Mouse (Mus musculus): ENCODE results near the gene Gtpbp10.
A peak's percentile ranks its signal among the peaks of the same experiment; 100 is the strongest.

Gene Gtpbp10

DNA sequence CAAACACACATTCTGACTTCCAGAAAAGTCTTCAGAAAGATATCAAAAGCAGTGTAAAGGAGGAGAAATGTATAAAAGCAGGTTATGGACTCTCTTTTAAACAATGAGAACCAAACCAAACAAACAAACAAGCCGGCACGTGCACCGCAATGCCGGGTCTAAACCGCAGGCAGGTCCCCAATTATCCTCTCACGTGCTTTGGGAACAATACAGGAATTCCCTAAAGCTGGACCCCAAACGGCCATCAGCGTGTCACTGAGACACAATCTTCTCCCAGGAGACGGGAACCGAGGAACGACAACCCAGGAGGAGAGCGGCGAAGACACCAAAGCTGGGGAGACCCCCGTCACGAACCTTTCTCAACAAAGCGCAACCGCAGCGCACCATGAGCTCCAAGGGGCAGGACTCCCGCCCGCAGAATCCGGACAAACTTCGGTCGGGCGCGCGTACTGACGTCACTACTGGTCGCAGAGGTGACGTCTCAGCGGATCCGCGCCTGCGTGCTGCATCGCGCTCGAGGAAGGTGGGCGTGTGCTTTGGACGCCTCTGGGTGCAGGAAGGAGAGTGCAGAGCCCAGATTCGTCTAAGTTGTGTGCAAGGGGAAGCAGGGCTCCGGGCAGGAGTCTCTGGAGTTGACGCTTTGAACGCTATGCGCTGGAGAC lies at the start of gene Gtpbp10:
TSS of gene Gtpbp10 (minus strand) at position 460 of the 662 bp plus-strand sequence.
- DNase-seq = peak; percentile 93

DNA sequence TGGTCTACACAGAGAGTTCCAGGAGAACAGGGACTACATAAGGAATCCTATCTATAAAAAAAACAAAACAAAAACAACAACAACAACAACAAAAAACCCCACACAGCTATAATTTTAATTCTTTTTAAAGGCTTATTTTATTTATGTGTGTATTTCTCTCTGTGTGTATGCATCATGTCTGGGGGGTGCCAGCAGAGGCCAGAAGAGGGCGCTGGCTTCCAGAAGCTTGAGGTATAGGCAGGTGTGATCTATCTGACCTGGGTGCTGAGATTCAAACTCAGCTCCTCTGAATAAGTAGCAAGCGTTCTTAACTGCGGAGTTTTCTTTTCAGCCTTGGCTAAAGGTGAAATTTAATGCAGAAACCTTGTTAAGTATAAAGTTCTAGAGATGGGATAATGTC lies 28.3 kb upstream of the Gtpbp10 start:
- no peak for DNase-seq

DNA sequence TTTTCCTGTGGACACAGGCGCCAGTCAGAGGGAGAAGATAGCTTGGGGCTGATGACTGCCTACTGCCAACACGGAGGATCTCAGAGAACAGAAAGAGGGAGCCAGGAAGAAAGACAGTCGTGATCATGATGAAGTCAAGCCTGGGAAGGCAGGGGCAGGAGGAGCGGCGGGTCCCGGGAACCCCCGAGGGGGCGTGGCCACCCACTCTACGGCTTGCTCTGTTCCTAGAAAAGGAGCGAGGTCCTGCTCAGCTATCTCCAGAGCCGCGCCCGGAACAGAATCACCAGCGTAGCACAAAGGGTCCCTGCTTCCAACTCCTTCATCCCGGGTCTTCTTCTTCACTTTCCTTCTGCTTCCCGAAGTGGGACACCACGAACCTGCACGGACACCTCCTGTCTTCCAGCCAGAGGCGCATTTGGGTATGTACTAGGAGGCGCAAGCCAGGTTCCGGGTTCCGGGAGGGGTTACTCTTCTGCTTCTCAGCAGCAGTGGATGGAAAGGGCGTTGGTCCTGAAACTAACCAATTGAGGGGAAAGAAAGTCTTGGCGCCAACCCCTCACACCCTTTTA lies 14.5 kb upstream of the Gtpbp10 start, which contains the start of gene Gm8773:
TSS of gene Gm8773 (plus strand) at position 51 of the 569 bp plus-strand sequence.
- DNase-seq = no peak

- DNase-seq = no peak
These were observed 3.1 kb upstream of the Gtpbp10 start for GRCm38 (mm10) chr5:5562435-5562834.

DNA sequence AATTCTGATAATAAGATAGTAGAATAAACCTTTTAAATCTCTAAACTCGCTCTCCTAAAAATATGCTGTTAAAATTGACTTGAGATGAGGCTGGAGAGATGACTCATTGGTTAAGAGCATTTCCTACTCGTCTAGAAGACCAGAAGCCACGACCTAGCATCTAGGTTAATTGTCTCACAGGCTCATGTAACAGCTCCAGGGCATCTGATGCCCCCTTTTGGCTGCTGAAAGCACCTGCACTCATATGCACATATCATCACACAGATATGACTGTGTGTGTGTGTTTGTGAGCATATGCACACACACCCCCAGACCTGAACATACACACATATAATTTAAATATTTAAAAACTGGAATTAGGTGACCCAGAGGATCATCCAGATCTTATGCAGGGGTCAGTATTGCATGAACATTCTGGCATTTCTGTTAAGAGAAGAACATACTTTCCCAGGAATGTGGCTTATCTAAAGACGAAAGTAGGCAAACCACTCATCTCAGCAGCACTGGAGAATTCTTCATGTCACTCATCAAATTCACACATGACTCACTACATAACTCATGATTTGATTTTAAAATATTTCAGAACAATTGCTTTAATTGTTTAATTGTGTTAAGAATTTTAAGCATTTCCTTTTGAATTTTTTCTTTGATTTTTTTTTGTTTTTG lies 1.8 kb upstream of the Gtpbp10 start:
- no peak for DNase-seq

GRCm38 (mm10) chr5:5559798-5560197 lies 460 bp upstream of the Gtpbp10 start:
- no peak for DNase-seq

GRCm38 (mm10) chr5:5551110-5551509 lies 8.2 kb downstream of the Gtpbp10 start:
- no peak for DNase-seq

DNA sequence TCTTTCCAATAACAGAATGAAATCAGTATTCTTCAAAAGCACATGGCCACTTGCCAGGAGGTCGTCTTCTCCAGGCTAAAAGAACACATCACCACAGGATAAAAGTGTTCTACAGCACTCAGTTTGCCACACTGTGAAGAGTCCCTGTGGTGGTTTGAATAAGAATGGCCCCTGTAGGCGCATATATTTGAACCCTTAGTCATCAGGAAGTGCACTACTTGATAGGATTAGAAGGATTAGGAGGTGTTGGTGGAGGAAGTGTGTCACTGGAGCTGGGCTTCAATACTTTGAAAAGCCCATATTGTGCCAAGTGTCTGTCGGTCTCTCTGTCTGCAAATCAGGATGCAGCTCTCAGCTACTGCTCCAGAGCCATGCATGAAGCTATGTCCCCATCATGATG lies 19.0 kb downstream of the Gtpbp10 start:
- no peak for DNase-seq

DNA sequence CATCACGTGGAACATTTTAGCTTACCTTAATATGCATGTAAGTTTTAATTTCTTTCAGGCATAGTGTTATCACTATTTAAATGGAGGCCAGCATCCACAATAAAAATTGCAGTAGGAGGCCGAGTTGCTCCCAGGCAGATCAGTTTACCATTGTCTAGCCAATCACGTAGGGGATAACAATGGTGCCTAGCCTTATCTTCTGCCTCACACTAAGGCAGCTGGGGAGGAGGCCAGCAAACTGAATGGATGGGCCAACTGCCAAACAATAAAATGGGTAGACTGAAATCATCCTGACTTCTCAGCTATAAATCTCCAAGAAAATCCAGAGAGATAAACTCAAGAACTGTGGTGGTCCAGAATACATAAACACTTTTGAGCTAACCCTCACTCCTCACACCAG lies 19.6 kb downstream of the Gtpbp10 start:
- DNase-seq = no peak

- no peak for DNase-seq
These were observed 23.2 kb downstream of the Gtpbp10 start for GRCm38 (mm10) chr5:5536131-5536530.

GRCm38 (mm10) chr5:5533656-5534420 lies 25.5 kb downstream of the Gtpbp10 start:
- no peak for DNase-seq

DNA sequence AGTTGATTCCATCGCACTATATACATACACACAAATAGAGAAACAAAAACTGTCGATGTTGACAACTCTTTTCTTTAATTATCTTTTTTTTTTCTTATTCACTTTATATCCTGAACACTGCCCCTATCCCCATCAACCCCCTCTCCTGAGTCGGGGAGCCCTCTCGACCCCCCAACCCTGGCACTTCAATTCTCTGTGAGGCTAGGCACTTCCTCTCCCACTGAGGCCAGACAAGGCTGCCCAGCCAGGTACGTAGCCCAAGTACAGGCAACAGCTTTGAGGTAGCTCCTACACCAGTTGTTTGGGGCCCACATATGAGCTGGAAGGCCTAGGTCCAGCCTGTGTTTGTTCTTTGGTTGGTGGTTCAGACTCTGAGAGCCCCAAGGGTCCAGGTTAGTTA lies 43.9 kb downstream of the Gtpbp10 start:
- DNase-seq = no peak

DNA sequence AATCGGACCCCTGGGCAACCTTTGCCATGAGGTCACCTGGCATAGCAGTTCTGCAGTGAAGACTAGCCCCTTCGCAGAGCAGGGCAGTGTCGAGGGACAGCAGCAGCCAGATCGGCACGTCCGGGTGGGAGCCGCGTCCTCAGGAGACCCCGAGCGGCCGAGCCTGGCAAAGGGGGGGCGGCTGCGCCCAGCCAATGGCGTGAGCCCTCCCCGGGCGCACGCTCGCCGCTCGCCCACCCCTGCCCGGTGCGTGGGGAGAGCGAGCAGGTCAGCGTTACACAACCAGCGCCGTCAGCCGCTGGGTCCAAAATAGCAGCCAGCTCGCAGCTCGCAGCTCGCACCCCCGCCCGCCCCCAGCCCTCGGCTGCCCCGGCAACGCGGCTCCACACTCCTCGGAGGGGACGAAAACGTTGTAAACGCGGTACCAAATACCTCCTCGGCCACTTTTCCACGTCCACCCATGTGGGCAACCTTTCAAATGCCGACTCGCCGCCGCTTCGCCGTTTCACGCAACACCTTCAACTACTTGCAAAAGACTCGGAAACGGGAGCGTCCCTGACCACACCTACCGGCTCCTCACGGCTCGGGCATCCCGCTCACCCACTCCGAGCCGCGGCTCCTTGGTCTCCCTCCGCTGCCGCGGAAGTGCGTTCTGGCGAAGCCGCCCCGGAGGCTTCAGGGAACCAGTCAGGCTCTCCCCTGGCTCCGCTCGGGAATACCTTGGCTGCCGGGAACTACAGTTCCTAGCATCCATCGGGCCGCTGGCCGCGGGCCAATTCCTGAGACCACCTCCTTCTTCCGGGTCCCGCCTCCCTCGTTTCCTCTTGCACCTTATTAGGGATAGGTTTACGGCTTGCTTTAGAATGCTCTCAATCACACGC lies 44.9 kb downstream of the Gtpbp10 start, which contains the start of gene Cldn12:
TSS of gene Cldn12 (minus strand) at position 763 of the 881 bp plus-strand sequence.
- DNase-seq = peak; percentile 97

- DNase-seq = no peak
These were observed 47.9 kb downstream of the Gtpbp10 start for GRCm38 (mm10) chr5:5511401-5511800.

DNA sequence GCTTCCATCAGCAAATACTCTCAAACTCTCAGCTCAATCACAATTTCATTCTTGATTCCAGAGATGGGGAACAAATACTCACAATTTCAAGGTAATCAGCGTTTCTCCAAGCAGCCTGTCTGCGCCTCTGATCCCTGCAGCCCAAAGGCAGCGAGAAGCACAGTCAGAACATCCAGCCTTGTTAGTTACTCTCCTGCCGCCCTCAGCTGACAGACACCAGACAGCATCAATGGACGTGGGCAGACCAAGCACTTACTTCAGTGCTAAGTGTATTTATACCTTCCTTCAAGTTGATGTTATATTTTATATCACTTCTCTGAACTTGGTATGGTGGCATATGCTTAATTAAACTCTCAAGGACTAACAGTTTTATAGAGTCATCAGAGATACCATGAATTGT lies 48.3 kb downstream of the Gtpbp10 start:
- DNase-seq = no peak

DNA sequence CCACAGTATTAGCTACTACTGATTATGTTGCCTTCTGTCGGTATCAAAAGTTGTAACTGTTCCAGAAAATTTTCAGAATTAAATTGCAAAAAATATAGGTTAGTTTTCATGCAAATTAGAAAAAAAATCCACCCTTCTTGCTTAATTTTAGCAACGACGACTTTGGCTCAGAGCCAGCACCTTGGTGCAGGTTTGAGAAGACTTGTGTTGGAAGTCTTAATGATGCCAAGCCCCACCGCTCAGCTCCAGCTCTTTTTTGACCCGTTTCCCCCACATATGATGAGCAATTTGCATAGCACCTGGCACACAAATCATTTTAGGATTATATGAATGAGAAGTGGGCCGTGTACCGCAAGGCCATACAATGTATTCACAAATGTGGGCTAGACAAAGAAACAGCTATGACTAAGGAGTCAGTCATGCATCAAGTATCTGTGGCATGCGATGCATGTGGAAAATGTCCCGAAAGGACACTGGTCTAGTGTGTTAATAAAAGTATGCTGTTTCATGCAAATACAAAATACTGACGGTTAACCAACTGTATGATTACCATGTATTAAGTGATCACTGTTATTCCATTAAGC lies 48.9 kb downstream of the Gtpbp10 start:
- DNase-seq = no peak

DNA sequence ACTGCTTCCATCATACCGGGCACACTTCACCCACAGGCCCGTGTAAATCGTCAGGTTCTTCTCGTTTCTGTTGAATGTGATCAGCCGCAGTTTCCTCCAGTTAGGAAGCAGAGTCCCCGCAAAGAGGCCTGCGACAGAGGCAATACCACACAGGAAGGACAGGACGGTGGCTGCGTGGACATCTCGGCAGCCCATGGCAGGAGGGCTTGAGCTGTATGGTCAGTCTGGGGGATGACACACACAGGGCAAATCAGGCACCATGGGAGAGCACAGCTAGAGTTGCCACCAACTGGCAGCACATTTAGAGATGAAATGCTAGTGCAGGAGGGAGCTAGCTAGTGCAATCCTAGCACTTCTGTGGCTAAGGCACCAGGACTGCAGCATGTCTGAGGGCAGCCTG lies 51.1 kb downstream of the Gtpbp10 start:
- no peak for DNase-seq

DNA sequence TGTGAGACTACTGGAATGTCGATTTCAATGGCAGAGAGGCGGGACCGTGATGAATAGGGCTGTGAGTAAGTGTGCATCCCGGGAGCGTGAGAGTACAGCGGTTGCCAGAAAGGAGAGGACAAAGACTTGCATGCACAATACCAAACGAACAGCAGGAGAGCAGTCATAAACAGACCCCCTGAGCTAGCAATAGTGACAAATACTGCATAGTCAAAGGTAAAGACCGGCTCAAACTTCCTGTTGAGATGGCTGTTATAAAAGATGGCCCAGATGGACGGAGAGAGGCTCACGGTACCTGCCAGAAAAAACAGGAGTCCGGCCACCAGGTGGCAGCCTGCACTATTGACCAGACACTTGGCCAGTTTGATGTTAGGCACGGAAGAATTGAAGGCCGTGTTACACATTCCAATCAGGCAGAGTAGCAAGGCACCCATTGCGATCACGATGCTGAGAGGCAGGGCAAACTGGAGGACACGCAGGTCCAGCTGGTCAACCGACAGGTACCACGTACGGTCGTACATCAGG lies 51.6 kb downstream of the Gtpbp10 start:
- DNase-seq = peak; percentile 71

GRCm38 (mm10) chr5:5504456-5504855 lies 54.9 kb downstream of the Gtpbp10 start:
- DNase-seq = no peak

DNA sequence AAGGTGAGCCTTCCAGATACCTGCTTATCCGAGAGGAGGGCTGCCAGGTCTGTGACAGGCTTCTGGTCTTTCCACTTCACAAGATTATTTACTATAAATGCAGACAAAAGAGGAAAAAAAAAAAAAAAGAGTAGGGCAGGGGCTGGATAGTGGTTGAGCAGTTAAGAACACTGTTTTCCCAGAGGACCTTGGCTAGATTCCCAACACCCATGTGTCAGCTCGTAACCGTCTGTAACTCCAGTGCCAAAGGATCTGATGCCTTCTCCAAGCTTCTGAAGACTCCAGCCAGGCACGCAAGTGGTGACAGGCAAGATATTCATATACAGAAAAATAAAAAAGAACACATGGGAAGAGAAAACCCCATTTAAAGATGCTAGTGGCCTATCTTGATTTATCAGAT lies 56.0 kb downstream of the Gtpbp10 start:
- no peak for DNase-seq

GRCm38 (mm10) chr5:5501583-5501982 lies 57.8 kb downstream of the Gtpbp10 start:
- DNase-seq = no peak

GRCm38 (mm10) chr5:5496393-5496792 lies 62.9 kb downstream of the Gtpbp10 start:
- no peak for DNase-seq
